Comparison of ENCODE assay signal across 8 mouse cellular contexts in the genomic region with DNA sequence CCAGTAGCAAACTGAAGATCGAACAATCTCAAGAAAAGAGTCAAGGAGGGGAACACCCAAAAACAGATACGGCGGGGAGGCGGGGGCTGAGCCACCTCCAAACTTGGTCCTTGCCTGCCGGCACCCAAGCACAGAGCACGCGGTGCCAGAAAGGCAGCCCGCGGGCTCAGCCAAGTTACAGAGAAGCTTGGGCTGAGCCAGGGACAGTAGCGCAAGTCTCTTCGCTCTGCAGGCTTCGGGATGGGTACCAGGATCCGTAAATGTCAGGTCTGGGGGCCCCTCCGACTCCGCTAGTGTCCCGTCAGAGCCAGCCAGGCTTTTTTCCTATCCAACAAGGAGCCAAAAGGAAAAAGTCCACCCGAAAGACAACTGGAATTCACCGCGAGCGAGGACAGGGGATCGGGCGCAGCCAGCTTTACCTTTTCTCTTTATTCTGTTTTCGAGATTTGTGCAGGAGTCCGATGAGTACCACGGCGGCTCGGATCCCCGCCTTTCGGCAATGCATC.
A peak's percentile ranks its signal among the peaks of the same experiment; 100 is the strongest.
DNase-seq lines count a peak whose midpoint lies in the region; ATAC-seq and TF ChIP-seq lines count a peak whose summit lies in the region.

No protein-coding gene starts in this region.

- WGBS in embryonic facial prominence, embryonic 12.5 days, result 2% methylated on average over 29 of the region's 29 CpGs
- WGBS in heart, postnatal 0 days, result under 1% methylated on average over 28 of the region's 29 CpGs
- under 1% methylated on average over 29 of the region's 29 CpGs for WGBS in limb, embryonic 15.5 days
- WGBS in olfactory bulb, adult 2 months, result 1% methylated on average over 29 of the region's 29 CpGs

- H3K27me3 ChIP-seq in embryonic facial prominence, embryonic 12.5 days, result peaks cover 40% of the 10 kb centered on the region
- H3K27me3 ChIP-seq in heart, postnatal 0 days (ENCODE audit: control insufficient read depth, insufficient read depth, low read length), result peaks cover 17% of the 10 kb centered on the region; the same call in 1 of the 2 replicates
- peaks cover 58% of the 10 kb centered on the region for H3K27me3 ChIP-seq in limb, embryonic 15.5 days

- no peaks in the 10 kb centered on the region for H3K9me3 ChIP-seq in embryonic facial prominence, embryonic 12.5 days
- no peaks in the 10 kb centered on the region for H3K9me3 ChIP-seq in heart, postnatal 0 days (replicated peaks; ENCODE audit: control insufficient read depth, low read length)
- no peaks in the 10 kb centered on the region for H3K9me3 ChIP-seq in limb, embryonic 15.5 days

- H3K27ac ChIP-seq in left cerebral cortex, adult 2 months, result peak overlapping the region; percentile 69; the same call in 1 of the 2 replicates
- no peak overlapping the region for H3K27ac ChIP-seq in embryonic facial prominence, embryonic 12.5 days
- H3K27ac ChIP-seq in heart, postnatal 0 days (ENCODE audit: low read depth), result peak overlapping the region; percentile 36
- no peak overlapping the region for H3K27ac ChIP-seq in limb, embryonic 15.5 days
- no peak overlapping the region for H3K27ac ChIP-seq in olfactory bulb, adult 2 months (ENCODE audit: insufficient read depth, low read depth, low read length)

- peak overlapping the region; percentile 63 for H3K9ac ChIP-seq in embryonic facial prominence, embryonic 12.5 days
- peak overlapping the region; percentile 49 for H3K9ac ChIP-seq in heart, postnatal 0 days (replicated peaks; ENCODE audit: low read depth, low read length)
- H3K9ac ChIP-seq in limb, embryonic 15.5 days, result peak overlapping the region; percentile 58

- intact Hi-C loops in left cerebral cortex, adult 2 months (cut with DNase I), result no loop called here
- intact Hi-C loops in left cerebral cortex, postnatal 4 days (cut with DNase I), result no loop called here

- H3K4me2 ChIP-seq in embryonic facial prominence, embryonic 12.5 days (replicated peaks), result peak overlapping the region; percentile 92
- H3K4me2 ChIP-seq in heart, postnatal 0 days (ENCODE audit: low read depth, low read length), result peak overlapping the region; percentile 92
- H3K4me2 ChIP-seq in limb, embryonic 15.5 days, result peak overlapping the region; percentile 96

- H3K4me3 ChIP-seq in left cerebral cortex, adult 2 months, result peak overlapping the region; percentile 54
- peak overlapping the region; percentile 66 for H3K4me3 ChIP-seq in embryonic facial prominence, embryonic 12.5 days
- peak overlapping the region; percentile 63 for H3K4me3 ChIP-seq in heart, postnatal 0 days (ENCODE audit: low read depth, low read length)
- peak overlapping the region; percentile 65 for H3K4me3 ChIP-seq in limb, embryonic 15.5 days
- H3K4me3 ChIP-seq in olfactory bulb, adult 2 months (ENCODE audit: insufficient read depth, low read depth, low read length), result peak overlapping the region; percentile 70

- peak in 1 of 2 experiments; percentile 38 for DNase-seq in left cerebral cortex, adult 2 months (ENCODE audit: extremely low spot score in 1 of 2, low spot score in 2 of 2)
- no peak for DNase-seq in left cerebral cortex, postnatal 4 days
- DNase-seq in NIH3T3 (ENCODE audit: low read depth), result peak; percentile 48
- DNase-seq in heart, postnatal 0 days (ENCODE audit: low spot score), result no peak
- DNase-seq in spleen, postnatal 10 days (ENCODE audit: low spot score in 2 of 2), result no peak

- ATAC-seq in embryonic facial prominence, embryonic 12.5 days (ENCODE audit: insufficient number of reproducible peaks, insufficient read depth, low FRiP score, low TSS enrichment), result no peak
- peak; percentile 31; the same call in 1 of the 2 replicates for ATAC-seq in heart, postnatal 0 days (ENCODE audit: insufficient read depth, low read depth)
- ATAC-seq in limb, embryonic 15.5 days (ENCODE audit: insufficient number of reproducible peaks, low FRiP score, low TSS enrichment, low read depth), result no peak

- TF ChIP-seq POLR2A in olfactory bulb, adult 2 months (IDR thresholded peaks at IDR 0.05; ENCODE audit: insufficient read depth, low read depth, low read length), result 0 out of 2 replicates have a peak, but pooled peaks have one; percentile 9

- no peak for TF ChIP-seq CTCF in left cerebral cortex, adult 2 months (IDR thresholded peaks at IDR 0.05)
- TF ChIP-seq CTCF in heart, postnatal 0 days (IDR thresholded peaks at IDR 0.05; ENCODE audit: low read depth), result no peak
- no peak for TF ChIP-seq CTCF in olfactory bulb, adult 2 months (IDR thresholded peaks at IDR 0.05; ENCODE audit: insufficient read depth, low read depth, low read length)

- peaks cover 25% of the 10 kb centered on the region for H3K4me1 ChIP-seq in embryonic facial prominence, embryonic 12.5 days
- peaks cover 24% of the 10 kb centered on the region for H3K4me1 ChIP-seq in heart, postnatal 0 days (ENCODE audit: control insufficient read depth, insufficient read depth)
- H3K4me1 ChIP-seq in limb, embryonic 15.5 days, result peaks cover 28% of the 10 kb centered on the region
- peaks cover 31% of the 10 kb centered on the region for H3K4me1 ChIP-seq in olfactory bulb, adult 2 months (ENCODE audit: control insufficient read depth, insufficient read depth, low read length)

- H3K36me3 ChIP-seq in embryonic facial prominence, embryonic 12.5 days, result no peaks in the 10 kb centered on the region
- no peaks in the 10 kb centered on the region for H3K36me3 ChIP-seq in heart, postnatal 0 days (replicated peaks; ENCODE audit: control insufficient read depth, insufficient read depth, low read length)
- no peaks in the 10 kb centered on the region for H3K36me3 ChIP-seq in limb, embryonic 15.5 days

- no peak for TF ChIP-seq EP300 in heart, postnatal 0 days (IDR thresholded peaks at IDR 0.05; ENCODE audit: low read depth)

Comparison
In these comparisons a context has a peak if more than half of its experiments do, and no peak if none do; other contexts are left out.
1. H3K27ac ChIP-seq: peak in left cerebral cortex, adult 2 months (single experiment) and heart, postnatal 0 days (single experiment); none in embryonic facial prominence, embryonic 12.5 days (single experiment), limb, embryonic 15.5 days (single experiment) and olfactory bulb, adult 2 months (single experiment).
2. Peak in every context shown above with its lines, with median percentiles within 50 percentile points of each other: H3K4me3 ChIP-seq, H3K4me2 ChIP-seq and H3K9ac ChIP-seq.